Mouse (Mus musculus) fibroblast of lung, adult 2 months (primary cell): ENCODE measurements around the gene Tyr.
"Not testable (repeated sequence)": the region's sequence is repeated elsewhere in the genome, so short reads cannot be mapped to it uniquely, and the experiment has no call there.

Source experiments
- DNase-seq: peaks from one replicate; pipeline ENCODE4 v3.0.0-alpha.2; 2011; ENCODE audit warnings: low read depth

Tyr gene

DNA sequence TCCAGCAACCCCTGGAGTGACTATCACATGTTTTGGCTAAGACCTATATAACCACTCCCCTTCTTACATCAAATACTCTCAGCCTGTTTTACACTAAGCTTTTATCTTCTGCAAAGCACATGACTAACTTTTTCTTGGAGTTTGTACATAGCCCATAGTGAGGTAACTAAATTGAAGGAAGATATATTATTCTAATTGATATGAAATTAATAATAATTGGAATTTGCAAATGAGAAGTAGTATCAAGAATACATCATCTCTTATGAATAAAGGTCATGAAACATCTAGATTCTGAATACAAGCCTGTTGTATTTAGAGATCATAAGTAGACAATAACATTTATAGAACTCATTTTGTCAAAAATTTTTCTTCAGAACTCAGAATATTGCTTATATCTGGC lies at the start of gene Tyr:
TSS of gene Tyr (minus strand) at position 101 of the 400 bp plus-strand sequence.
- no peak for DNase-seq

DNA sequence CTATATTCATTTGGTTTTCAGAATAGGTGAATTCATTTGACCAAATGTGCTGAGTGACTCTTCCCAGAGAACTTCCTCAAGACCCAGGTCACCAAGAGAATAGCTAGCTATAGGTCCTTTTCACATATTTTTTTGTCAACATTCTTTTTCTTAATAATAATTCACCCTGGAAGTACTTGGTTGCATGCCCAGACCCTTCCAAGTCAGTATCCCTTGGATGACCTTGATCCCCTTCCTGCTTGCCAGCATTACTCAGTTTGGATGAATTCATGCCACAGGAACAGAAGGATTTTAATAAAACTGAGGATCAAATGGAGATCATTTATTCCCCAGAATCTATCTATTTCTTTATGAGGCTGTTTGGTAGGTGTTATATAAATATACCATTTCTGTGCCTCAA lies 45.7 kb upstream of the Tyr start:
- no peak for DNase-seq

DNA sequence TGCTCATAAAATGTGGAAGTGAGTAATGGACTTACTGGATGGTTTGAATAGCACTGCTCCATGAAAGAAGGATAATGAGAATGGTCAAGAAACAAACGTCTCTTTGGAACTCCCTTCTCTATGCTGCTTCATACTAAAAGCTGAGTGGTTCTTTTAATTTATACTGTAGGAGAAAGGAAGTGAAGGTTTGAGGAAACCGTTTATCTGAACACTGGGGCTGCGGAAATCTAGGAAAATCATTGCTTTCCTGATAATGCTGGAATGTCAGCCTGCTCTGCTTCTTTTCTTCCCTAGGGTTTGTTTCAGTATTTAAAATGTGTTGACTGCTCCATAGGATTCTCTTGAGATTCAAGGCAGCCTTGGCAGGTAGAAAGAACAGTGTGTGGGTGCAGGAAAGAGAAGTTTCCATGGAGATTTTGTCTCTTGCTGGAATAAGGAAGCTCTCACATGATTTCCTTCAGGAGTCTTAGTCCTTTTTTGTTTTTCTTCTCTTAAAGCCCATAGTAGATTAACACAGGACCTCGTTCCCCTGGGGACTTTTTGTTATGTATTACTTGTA lies 891 bp upstream of the Tyr start:
- DNase-seq: no peak

DNA sequence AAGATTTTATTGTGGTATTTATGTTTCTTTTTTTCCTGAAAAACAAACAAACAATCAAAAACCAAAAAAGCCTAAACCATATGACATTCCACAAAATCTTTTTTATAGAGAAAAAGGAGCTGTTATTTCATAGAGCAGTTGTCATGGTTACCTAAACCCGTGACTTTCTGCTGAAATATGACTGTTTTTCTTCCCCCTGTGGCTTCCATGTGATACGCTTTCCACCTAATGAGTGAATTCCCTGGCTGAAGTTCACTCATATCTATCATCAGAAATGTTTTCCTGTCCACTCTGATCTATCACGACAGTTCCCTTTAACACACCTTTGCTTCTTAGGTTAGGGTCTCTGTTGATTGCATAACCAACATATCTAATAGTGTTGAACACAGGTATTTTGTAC lies 5.3 kb downstream of the Tyr start:
- no peak for DNase-seq

DNA sequence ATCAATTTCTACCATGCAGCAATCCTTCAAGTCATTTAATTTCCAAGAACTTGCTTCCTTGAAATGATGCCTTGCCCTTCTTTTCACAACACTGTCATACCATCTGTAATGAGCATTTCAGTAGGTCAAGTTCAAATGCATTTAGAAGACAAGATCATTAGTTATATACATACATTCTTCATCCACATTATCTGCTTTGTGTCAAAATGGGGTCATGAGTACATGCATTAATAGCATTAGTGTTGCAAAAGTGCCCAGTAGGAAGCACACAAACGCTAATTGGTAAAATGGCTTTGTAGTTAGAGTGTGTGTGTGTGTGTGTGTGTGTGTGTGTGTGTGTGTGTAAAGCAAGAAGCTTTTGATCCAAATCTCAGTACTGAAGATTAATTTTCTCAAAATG lies 80.0 kb downstream of the Tyr start:
- no peak for DNase-seq

DNA sequence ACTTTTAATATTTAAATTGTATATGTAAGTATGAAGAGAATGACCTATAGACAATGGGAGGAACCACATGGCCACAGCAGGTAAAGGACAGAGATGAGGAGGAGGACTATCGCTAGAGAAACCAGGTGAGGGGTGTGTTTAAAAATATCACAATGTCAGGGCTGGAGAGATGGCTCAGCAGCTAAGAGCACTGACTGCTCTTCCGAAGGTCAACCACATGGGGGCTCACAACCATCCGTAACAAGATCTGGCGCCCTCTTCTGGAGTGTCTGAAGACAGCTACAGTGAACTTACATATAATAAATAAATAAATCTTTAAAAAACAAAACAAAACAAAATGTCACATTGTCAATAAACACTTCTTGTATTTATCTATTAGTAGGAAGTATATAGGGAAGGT lies 81.9 kb downstream of the Tyr start:
- not testable (repeated sequence) for DNase-seq

DNA sequence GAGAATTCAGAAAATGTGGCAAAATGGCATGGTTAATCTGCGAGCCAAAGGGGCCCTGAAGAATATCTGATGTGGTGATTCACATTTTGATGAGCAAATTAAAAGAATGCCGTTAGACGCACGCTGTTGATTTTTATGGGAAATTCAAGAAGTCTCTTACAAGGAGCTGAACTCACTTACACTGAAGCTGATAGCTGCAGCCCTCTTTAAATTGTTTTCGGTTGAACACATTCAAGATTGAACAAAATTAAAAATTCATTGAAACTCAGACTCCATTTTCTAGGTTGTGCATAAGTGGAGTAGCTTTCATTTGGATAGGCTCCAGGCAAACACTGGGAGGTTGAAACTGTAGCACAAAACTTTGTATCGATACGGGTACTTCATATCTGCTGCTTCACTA lies 96.3 kb downstream of the Tyr start:
- DNase-seq: no peak

DNA sequence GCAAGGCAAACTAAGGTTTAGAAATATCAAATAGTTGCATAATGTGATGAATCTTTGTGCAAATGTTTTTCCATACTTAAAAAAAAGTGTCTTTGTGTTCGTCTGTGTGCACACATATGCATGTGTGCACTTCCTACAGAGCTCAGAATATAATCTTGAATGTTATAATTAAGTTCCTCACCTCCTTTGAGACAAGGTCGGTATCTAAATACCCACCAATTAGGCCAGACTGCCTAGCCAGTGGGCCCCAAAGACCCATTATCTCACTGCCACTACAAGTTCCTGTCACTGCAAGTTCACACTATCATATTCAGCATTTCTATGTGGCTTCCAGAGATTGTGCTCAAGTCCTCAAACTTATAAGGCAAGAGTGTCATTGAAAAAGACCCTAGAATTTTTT lies 118.4 kb downstream of the Tyr start:
- no peak for DNase-seq
